Mouse (Mus musculus): ENCODE measurements around the gene Ins2. TPM values are rescaled to one million over a fixed set of nuclear protein-coding genes. Genes with fewer than 3 reads are reported as not detected.
A peak's percentile ranks its signal among the peaks of the same experiment; 100 is the strongest.

Ins2 gene
- polyA plus RNA-seq, 1 experiment from 2014 or later: 1.6 TPM

DNA sequence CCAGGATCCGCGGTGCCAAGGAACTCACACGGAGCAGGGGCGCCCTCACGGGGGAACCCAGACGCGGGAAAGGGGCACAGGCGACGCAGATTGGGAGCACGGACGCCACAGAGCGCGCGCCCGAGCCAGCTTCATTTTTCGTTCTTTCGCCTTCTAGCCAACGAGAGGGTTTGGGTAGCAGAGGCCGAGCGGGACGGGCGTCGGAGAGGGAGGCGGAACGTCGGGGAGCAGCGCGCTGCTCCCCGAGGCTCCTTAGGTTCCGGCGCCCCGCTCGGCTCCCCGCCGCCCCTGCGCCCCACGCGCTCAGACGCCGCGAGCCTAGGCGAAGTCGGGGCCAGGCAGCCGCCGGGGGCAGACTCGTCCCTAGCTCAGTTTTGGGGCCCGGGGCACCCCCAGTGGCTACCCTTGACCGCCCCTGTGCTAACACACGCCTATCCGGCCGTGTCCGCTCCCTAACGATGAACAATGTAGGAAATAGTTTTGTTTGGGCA lies 79.2 kb downstream of the Ins2 start:
- Histone ChIP-seq H3K4me1 (replicated peaks) (peaks cover 31% of the 10 kb centered on the region), H3K4me2 (peak overlapping the region; percentile 78), H3K9ac (peak overlapping the region; percentile 61), H3K36me3 (no peaks in the 10 kb centered on the region), H3K4me3 (peak overlapping the region; percentile 50), H3K9me3 (replicated peaks) (no peaks in the 10 kb centered on the region; the same call in 1 of the 2 replicates), H3K27ac (peak overlapping the region; percentile 66), H3K27me3 (peaks cover 72% of the 10 kb centered on the region)
- no peak for ATAC-seq (replicated peaks; ENCODE audit: insufficient number of reproducible peaks, insufficient read depth, low FRiP score, low read depth)
- WGBS: under 1% methylated on average over 53 of the region's 53 CpGs

DNA sequence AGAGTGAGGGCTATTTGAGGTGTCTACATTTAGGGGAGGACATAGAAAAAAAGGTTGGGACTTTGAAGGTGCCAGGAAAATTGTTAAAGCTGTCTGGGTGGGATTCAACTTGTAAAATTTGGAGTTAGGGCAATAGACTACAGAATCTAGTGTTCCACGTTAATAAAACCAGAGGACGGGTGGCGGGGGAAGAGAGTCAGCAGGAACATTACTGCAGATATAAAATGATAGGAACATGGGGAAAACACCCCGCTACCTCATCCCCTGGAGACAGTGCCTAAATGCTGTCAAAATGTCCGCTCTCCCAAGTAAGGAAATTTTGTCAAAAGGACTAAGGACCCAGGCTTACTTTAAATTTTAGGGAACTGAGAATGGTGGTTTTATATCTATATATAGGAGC lies 80.0 kb downstream of the Ins2 start:
- H3K4me1 ChIP-seq (replicated peaks): peaks cover 37% of the 10 kb centered on the region
- ATAC-seq (replicated peaks; ENCODE audit: insufficient number of reproducible peaks, insufficient read depth, low FRiP score, low read depth): no peak
- 21% methylated on average over 5 of the region's 5 CpGs for WGBS
- 0 out of 2 replicates have a peak overlapping the region, but pooled peaks have one; percentile 66 for H3K27ac ChIP-seq
- H3K9me3 ChIP-seq (replicated peaks): no peaks in the 10 kb centered on the region
- peaks cover 79% of the 10 kb centered on the region for H3K27me3 ChIP-seq
- H3K9ac ChIP-seq: 0 out of 2 replicates have a peak overlapping the region, but pooled peaks have one; percentile 61
- H3K36me3 ChIP-seq: no peaks in the 10 kb centered on the region
- H3K4me3 ChIP-seq: peak overlapping the region; percentile 50
- peak overlapping the region; percentile 78 for H3K4me2 ChIP-seq

DNA sequence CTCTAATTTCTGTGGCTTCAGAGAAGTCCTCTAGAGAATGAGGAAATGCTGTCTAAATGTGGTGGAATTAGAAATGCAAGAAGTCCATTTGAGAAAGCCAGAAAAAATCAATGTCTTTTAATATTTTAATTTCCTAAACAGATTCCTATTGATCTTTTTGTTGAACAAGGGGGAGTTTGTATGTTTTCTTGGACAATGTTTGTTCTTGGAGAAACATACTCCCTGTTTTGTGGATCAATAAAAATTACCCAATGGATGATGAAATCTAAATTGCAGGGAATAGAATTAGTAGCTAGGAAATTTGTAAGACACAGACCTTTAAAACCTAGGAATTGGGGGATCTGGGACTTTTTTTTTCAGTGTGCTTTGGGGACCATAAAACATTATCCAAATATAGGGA lies 81.4 kb downstream of the Ins2 start:
- Histone ChIP-seq H3K4me1 (replicated peaks) (peaks cover 38% of the 10 kb centered on the region), H3K27me3 (peaks cover 91% of the 10 kb centered on the region), H3K4me2 (peak overlapping the region; percentile 78), H3K27ac (peak overlapping the region; percentile 97), H3K4me3 (peak overlapping the region; percentile 70), H3K36me3 (no peaks in the 10 kb centered on the region), H3K9ac (peak overlapping the region; percentile 73), H3K9me3 (replicated peaks) (no peaks in the 10 kb centered on the region)
- no peak for ATAC-seq (replicated peaks; ENCODE audit: insufficient number of reproducible peaks, insufficient read depth, low FRiP score, low read depth)

GRCm38 (mm10) chr7:142661046-142661445 lies 82.1 kb downstream of the Ins2 start:
- peak overlapping the region; percentile 78 for H3K4me2 ChIP-seq
- no peaks in the 10 kb centered on the region for H3K36me3 ChIP-seq
- peak overlapping the region; percentile 97 for H3K27ac ChIP-seq
- H3K9ac ChIP-seq: peak overlapping the region; percentile 73
- H3K4me3 ChIP-seq: peak overlapping the region; percentile 70
- H3K27me3 ChIP-seq: peaks cover 93% of the 10 kb centered on the region
- 2% methylated on average over 25 of the region's 25 CpGs for WGBS
- no peak for ATAC-seq (replicated peaks; ENCODE audit: insufficient number of reproducible peaks, insufficient read depth, low FRiP score, low read depth)
- H3K9me3 ChIP-seq (replicated peaks): no peaks in the 10 kb centered on the region
- H3K4me1 ChIP-seq (replicated peaks): peaks cover 44% of the 10 kb centered on the region

DNA sequence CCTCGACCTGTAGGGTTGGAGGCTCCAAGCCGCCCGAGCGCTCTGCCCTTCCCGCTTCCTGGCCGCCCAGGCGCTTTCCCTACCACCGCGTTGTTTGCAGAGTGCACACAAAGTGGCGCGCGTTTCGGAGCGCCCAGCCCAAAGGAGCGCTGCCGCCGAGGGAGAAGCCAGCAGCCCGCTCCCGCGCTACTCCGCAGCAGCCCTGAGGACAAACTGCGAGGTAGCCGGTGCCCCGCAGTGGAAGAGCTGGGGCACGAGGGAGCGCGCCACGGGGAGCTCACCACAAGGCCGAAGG lies 82.6 kb downstream of the Ins2 start:
- peak overlapping the region; percentile 73 for H3K9ac ChIP-seq
- H3K36me3 ChIP-seq: no peaks in the 10 kb centered on the region
- under 1% methylated on average over 29 of the region's 29 CpGs for WGBS
- ATAC-seq (replicated peaks; ENCODE audit: insufficient number of reproducible peaks, insufficient read depth, low FRiP score, low read depth): no peak
- H3K27ac ChIP-seq: peak overlapping the region; percentile 97
- peak overlapping the region; percentile 70 for H3K4me3 ChIP-seq
- H3K4me1 ChIP-seq (replicated peaks): peaks cover 47% of the 10 kb centered on the region
- H3K9me3 ChIP-seq (replicated peaks): no peaks in the 10 kb centered on the region
- peaks cover 93% of the 10 kb centered on the region for H3K27me3 ChIP-seq
- H3K4me2 ChIP-seq: peak overlapping the region; percentile 78

DNA sequence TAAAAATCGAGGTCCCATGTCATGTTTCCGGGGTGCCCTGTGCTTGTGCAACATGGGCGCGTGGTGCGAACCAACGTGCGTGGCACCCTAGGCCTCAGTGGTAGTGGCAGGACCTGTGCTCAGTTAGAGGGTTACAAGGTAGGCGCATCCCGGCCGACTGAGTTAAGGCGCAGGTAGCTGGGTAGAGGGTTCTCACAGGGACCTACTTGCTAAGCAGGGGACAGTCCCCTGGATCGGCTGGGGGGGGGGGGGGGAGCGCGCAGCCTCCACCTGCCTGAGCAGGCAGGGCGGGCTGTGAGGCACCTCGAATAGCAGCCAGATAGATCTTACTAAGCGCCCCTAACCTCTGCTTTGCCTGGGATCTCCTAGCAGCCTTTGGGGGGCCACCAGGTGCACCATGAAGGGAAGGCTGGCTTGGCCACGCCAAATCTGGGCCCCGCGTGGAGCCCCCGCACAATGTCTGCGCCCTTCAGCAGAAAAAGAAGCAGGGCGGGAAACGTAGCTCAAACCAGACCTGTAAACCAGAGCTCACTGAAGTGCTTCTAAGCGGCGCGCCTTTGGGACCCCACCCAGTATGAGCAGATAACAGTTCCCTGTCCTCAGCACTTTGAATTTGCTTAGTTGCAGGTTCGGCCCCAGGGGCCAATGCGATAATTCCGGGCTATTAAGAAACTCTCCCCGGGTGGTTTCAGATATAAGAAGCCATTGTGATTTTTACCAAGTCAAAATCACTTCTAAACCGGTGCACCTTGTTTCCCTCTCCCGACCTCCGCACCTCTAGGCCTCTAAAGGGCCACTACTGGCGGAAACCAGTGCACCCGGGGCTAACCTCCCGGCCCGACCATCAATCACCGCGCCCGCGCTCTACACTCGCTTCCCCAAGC lies 83.2 kb downstream of the Ins2 start:
- peak overlapping the region; percentile 78 for H3K4me2 ChIP-seq
- H3K36me3 ChIP-seq: no peaks in the 10 kb centered on the region
- peaks cover 53% of the 10 kb centered on the region for H3K4me1 ChIP-seq (replicated peaks)
- WGBS: under 1% methylated on average over 41 of the region's 43 CpGs
- peak overlapping the region; percentile 73 for H3K9ac ChIP-seq
- peak overlapping the region; percentile 97 for H3K27ac ChIP-seq
- H3K27me3 ChIP-seq: peaks cover 91% of the 10 kb centered on the region
- ATAC-seq (replicated peaks; ENCODE audit: insufficient number of reproducible peaks, insufficient read depth, low FRiP score, low read depth): no peak
- peak overlapping the region; percentile 70 for H3K4me3 ChIP-seq
- H3K9me3 ChIP-seq (replicated peaks): no peaks in the 10 kb centered on the region

GRCm38 (mm10) chr7:142659181-142659681 lies 84.0 kb downstream of the Ins2 start:
- H3K4me1 ChIP-seq (replicated peaks): peaks cover 55% of the 10 kb centered on the region
- H3K4me2 ChIP-seq: peak overlapping the region; percentile 78
- H3K4me3 ChIP-seq: peak overlapping the region; percentile 70
- peaks cover 6% of the 10 kb centered on the region; the same call in 1 of the 2 replicates for H3K36me3 ChIP-seq
- H3K9ac ChIP-seq: peak overlapping the region; percentile 73
- WGBS: 1% methylated on average over 50 of the region's 70 CpGs
- H3K9me3 ChIP-seq (replicated peaks): no peaks in the 10 kb centered on the region
- peaks cover 90% of the 10 kb centered on the region for H3K27me3 ChIP-seq
- H3K27ac ChIP-seq: peak overlapping the region; percentile 97
- ATAC-seq (replicated peaks; ENCODE audit: insufficient number of reproducible peaks, insufficient read depth, low FRiP score, low read depth): peak; percentile 69

GRCm38 (mm10) chr7:142658681-142659180 lies 84.5 kb downstream of the Ins2 start:
- peak overlapping the region; percentile 73 for H3K9ac ChIP-seq
- WGBS: under 1% methylated on average over 38 of the region's 40 CpGs
- ATAC-seq (replicated peaks; ENCODE audit: insufficient number of reproducible peaks, insufficient read depth, low FRiP score, low read depth): peak; percentile 3; the same call in 1 of the 2 replicates
- H3K4me2 ChIP-seq: peak overlapping the region; percentile 78
- H3K4me1 ChIP-seq (replicated peaks): peaks cover 54% of the 10 kb centered on the region
- peak overlapping the region; percentile 70 for H3K4me3 ChIP-seq
- H3K9me3 ChIP-seq (replicated peaks): no peaks in the 10 kb centered on the region
- peaks cover 90% of the 10 kb centered on the region for H3K27me3 ChIP-seq
- H3K27ac ChIP-seq: peak overlapping the region; percentile 97
- peaks cover 11% of the 10 kb centered on the region; the same call in 1 of the 2 replicates for H3K36me3 ChIP-seq

GRCm38 (mm10) chr7:142657821-142658614 lies 85.2 kb downstream of the Ins2 start:
- ATAC-seq (replicated peaks; ENCODE audit: insufficient number of reproducible peaks, insufficient read depth, low FRiP score, low read depth): no peak
- under 1% methylated on average over 32 of the region's 34 CpGs for WGBS
- H3K27ac ChIP-seq: peak overlapping the region; percentile 97

DNA sequence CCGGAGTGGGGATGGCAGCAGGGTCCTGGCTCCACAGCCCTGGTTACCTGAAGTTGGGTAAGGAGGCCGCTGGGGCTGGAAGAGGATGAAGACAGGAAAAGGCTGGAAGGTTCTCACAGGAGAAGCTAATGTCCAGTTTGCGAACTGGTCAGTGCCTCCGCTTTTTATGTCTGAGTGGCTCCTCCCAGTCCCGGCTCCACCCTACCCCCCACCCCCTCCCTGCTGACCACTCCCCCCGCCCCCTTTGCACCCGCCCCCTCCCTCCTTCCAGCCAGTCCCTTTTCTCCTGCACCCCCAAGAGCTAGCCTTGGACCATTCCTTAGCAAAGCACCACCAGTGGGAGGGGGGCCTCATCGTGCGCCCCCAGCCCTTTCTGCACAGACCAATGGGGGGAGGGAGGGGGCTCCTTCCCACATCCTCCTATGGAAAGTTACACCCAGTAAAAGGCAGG lies 85.8 kb downstream of the Ins2 start:
- peak overlapping the region; percentile 78 for H3K4me2 ChIP-seq
- H3K27ac ChIP-seq: peak overlapping the region; percentile 97
- peak overlapping the region; percentile 73 for H3K9ac ChIP-seq
- ATAC-seq (replicated peaks; ENCODE audit: insufficient number of reproducible peaks, insufficient read depth, low FRiP score, low read depth): peak; percentile 43
- 17% methylated on average over 7 of the region's 9 CpGs for WGBS
- peak overlapping the region; percentile 70 for H3K4me3 ChIP-seq
- no peaks in the 10 kb centered on the region for H3K9me3 ChIP-seq (replicated peaks)
- H3K27me3 ChIP-seq: peaks cover 80% of the 10 kb centered on the region
- peaks cover 19% of the 10 kb centered on the region; the same call in 1 of the 2 replicates for H3K36me3 ChIP-seq
- H3K4me1 ChIP-seq (replicated peaks): peaks cover 51% of the 10 kb centered on the region

More at GRCm38 (mm10) chr7:142657821-142658614, 85.2 kb downstream of the Ins2 start:
- Histone ChIP-seq H3K4me3 (peak overlapping the region; percentile 70), H3K4me2 (peak overlapping the region; percentile 78), H3K4me1 (replicated peaks) (peaks cover 51% of the 10 kb centered on the region), H3K9me3 (replicated peaks) (no peaks in the 10 kb centered on the region), H3K36me3 (peaks cover 15% of the 10 kb centered on the region; the same call in 1 of the 2 replicates), H3K27me3 (peaks cover 86% of the 10 kb centered on the region), H3K9ac (peak overlapping the region; percentile 73)

Data from heart, embryonic 15.5 days (tissue).